11 mouse cellular contexts compared by ENCODE assay signal in the genomic region with DNA sequence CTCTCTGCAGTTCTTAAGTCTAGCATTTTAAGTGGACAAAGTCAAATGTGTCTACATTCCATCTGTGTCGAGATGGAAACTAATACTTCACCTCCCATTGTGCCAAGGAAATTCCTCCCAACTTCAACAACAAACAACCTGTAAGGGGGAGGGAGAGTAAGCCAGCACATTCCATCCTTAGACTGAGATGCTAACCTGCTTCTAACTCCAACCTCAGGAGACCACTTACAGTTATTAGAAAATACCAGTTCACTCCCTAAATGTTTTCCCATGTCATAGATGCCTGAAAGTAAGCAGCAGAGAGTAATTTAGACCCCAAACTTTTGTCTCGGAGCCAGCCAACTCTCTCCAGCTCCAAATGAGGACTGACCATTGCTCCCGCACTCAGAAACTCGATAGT. TPM values are rescaled to one million over a fixed set of nuclear protein-coding genes. Genes with fewer than 3 reads are reported as not detected.
DNase-seq lines count a peak whose midpoint lies in the region; ATAC-seq and TF ChIP-seq lines count a peak whose summit lies in the region.
"Had no signal": no experiment of that assay in that cellular context is flagged by ENCODE, and none has a peak within 500 bp of the region (broad histone marks: within the 10 kb centered on the region; RNA-seq: fewer than 3 reads in every experiment).

No protein-coding gene starts in this region.

- no peaks in the 10 kb centered on the region for H3K27me3 ChIP-seq in kidney, adult 2 months (replicated peaks; ENCODE audit: control insufficient read depth, insufficient read depth, low read length)
- H3K27me3 ChIP-seq in midbrain, embryonic 11.5 days (ENCODE audit: control insufficient read depth, insufficient read depth, low read length): no peaks in the 10 kb centered on the region
- no peaks in the 10 kb centered on the region for H3K27me3 ChIP-seq in midbrain, embryonic 14.5 days (ENCODE audit: control insufficient read depth, insufficient read depth, low read length)
- no peaks in the 10 kb centered on the region for H3K27me3 ChIP-seq in heart, postnatal 0 days (ENCODE audit: control insufficient read depth, insufficient read depth, low read length)
- no peaks in the 10 kb centered on the region for H3K27me3 ChIP-seq in stomach, embryonic 16.5 days (ENCODE audit: control insufficient read depth, insufficient read depth, low read length)

- no peaks in the 10 kb centered on the region for H3K9me3 ChIP-seq in midbrain, embryonic 11.5 days (ENCODE audit: control insufficient read depth, low read length)
- H3K9me3 ChIP-seq in midbrain, embryonic 14.5 days (ENCODE audit: control insufficient read depth, low read length): no peaks in the 10 kb centered on the region
- no peaks in the 10 kb centered on the region for H3K9me3 ChIP-seq in heart, postnatal 0 days (replicated peaks; ENCODE audit: control insufficient read depth, low read length)
- no peaks in the 10 kb centered on the region for H3K9me3 ChIP-seq in stomach, embryonic 16.5 days (replicated peaks; ENCODE audit: control insufficient read depth, low read length)

- H3K4me3 ChIP-seq in kidney, adult 2 months (ENCODE audit: insufficient read depth, low read depth, low read length): peak overlapping the region; percentile 57
- no peak overlapping the region for H3K4me3 ChIP-seq in midbrain, embryonic 11.5 days (ENCODE audit: low read depth, low read length)
- H3K4me3 ChIP-seq in midbrain, embryonic 14.5 days (replicated peaks; ENCODE audit: low read depth, low read length): no peak overlapping the region
- H3K4me3 ChIP-seq in heart, postnatal 0 days (ENCODE audit: low read depth, low read length): peak overlapping the region; percentile 50
- H3K4me3 ChIP-seq in stomach, embryonic 16.5 days (replicated peaks; ENCODE audit: low read length): peak overlapping the region; percentile 18

- no peak overlapping the region for H3K9ac ChIP-seq in midbrain, embryonic 11.5 days (ENCODE audit: low read length)
- H3K9ac ChIP-seq in midbrain, embryonic 14.5 days (replicated peaks; ENCODE audit: low read length): no peak overlapping the region
- peak overlapping the region; percentile 56 for H3K9ac ChIP-seq in heart, postnatal 0 days (replicated peaks; ENCODE audit: low read depth, low read length)
- H3K9ac ChIP-seq in stomach, embryonic 16.5 days (ENCODE audit: low read length): no peak overlapping the region
- H3K9ac ChIP-seq: liver, embryonic 14.5 days had no signal

- WGBS in kidney, adult 2 months: 28% methylated on average over 4 of the region's 4 CpGs
- WGBS in midbrain, embryonic 11.5 days: 69% methylated on average over 4 of the region's 4 CpGs
- 80% methylated on average over 4 of the region's 4 CpGs for WGBS in midbrain, embryonic 14.5 days
- 44% methylated on average over 4 of the region's 4 CpGs for WGBS in heart, postnatal 0 days
- WGBS in stomach, embryonic 16.5 days: 38% methylated on average over 4 of the region's 4 CpGs

- H3K27ac ChIP-seq in kidney, adult 2 months (ENCODE audit: insufficient read depth, low read depth, low read length): peak overlapping the region; percentile 98
- H3K27ac ChIP-seq in midbrain, embryonic 11.5 days (ENCODE audit: low read depth, low read length): no peak overlapping the region
- H3K27ac ChIP-seq in midbrain, embryonic 14.5 days (replicated peaks; ENCODE audit: low read depth, low read length): no peak overlapping the region
- H3K27ac ChIP-seq in heart, postnatal 0 days (ENCODE audit: low read depth): peak overlapping the region; percentile 88
- H3K27ac ChIP-seq in stomach, embryonic 16.5 days (ENCODE audit: low read length): peak overlapping the region; percentile 21; the same call in 1 of the 2 replicates
- H3K27ac ChIP-seq: liver, embryonic 14.5 days had no signal

- TF ChIP-seq CTCF in kidney, adult 2 months (conservative IDR thresholded peaks at IDR 0.05; ENCODE audit: insufficient read depth, insufficient read length, low read depth, low read length): no peak
- no peak for TF ChIP-seq CTCF in heart, postnatal 0 days (IDR thresholded peaks at IDR 0.05; ENCODE audit: low read depth)

- no peak overlapping the region for H3K4me2 ChIP-seq in midbrain, embryonic 11.5 days
- H3K4me2 ChIP-seq in midbrain, embryonic 14.5 days (ENCODE audit: low read length): no peak overlapping the region
- H3K4me2 ChIP-seq in heart, postnatal 0 days (ENCODE audit: low read depth, low read length): peak overlapping the region; percentile 52
- peak overlapping the region; percentile 6; the same call in 1 of the 2 replicates for H3K4me2 ChIP-seq in stomach, embryonic 16.5 days (ENCODE audit: low read depth, low read length)

- TF ChIP-seq POLR2A in kidney, adult 2 months (IDR thresholded peaks at IDR 0.05; ENCODE audit: low read depth, low read length): no peak

- DNase-seq in kidney, adult 2 months: peak; percentile 36
- no peak for DNase-seq in kidney, postnatal 36 days
- peak; percentile 82 for DNase-seq in midbrain, embryonic 11.5 days (ENCODE audit: low spot score, missing footprints)
- no peak for DNase-seq in midbrain, embryonic 14.5 days
- DNase-seq in heart, postnatal 0 days (ENCODE audit: low spot score): no peak
- DNase-seq in thymus, postnatal 36 days: no peak
- DNase-seq: layer of hippocampus, adult 9-11 months; thymus, postnatal 14 days had no signal

- no peak for TF ChIP-seq EP300 in heart, postnatal 0 days (IDR thresholded peaks at IDR 0.05; ENCODE audit: low read depth)

- H3K4me1 ChIP-seq in kidney, adult 2 months (ENCODE audit: control insufficient read depth, insufficient read depth, low read length): peaks cover 7% of the 10 kb centered on the region
- H3K4me1 ChIP-seq in midbrain, embryonic 11.5 days (ENCODE audit: control insufficient read depth, insufficient read depth, low read length): no peaks in the 10 kb centered on the region
- no peaks in the 10 kb centered on the region for H3K4me1 ChIP-seq in midbrain, embryonic 14.5 days (ENCODE audit: control insufficient read depth, insufficient read depth, low read length)
- peaks cover 13% of the 10 kb centered on the region; the same call in 1 of the 2 replicates for H3K4me1 ChIP-seq in heart, postnatal 0 days (ENCODE audit: control insufficient read depth, insufficient read depth)
- peaks cover 13% of the 10 kb centered on the region for H3K4me1 ChIP-seq in stomach, embryonic 16.5 days (ENCODE audit: control insufficient read depth, insufficient read depth, low read length)

- peaks cover 1% of the 10 kb centered on the region; the same call in 1 of the 2 replicates for H3K36me3 ChIP-seq in kidney, adult 2 months (ENCODE audit: control insufficient read depth, insufficient read depth, low read length)
- H3K36me3 ChIP-seq in midbrain, embryonic 11.5 days (ENCODE audit: control insufficient read depth, insufficient read depth, low read length): no peaks in the 10 kb centered on the region
- H3K36me3 ChIP-seq in midbrain, embryonic 14.5 days (ENCODE audit: control insufficient read depth, insufficient read depth, low read length): no peaks in the 10 kb centered on the region
- peaks cover 5% of the 10 kb centered on the region; the same call in 1 of the 2 replicates for H3K36me3 ChIP-seq in heart, postnatal 0 days (replicated peaks; ENCODE audit: control insufficient read depth, insufficient read depth, low read length)
- no peaks in the 10 kb centered on the region for H3K36me3 ChIP-seq in stomach, embryonic 16.5 days (ENCODE audit: control insufficient read depth, insufficient read depth, low read length)

- ATAC-seq in midbrain, embryonic 11.5 days (ENCODE audit: low FRiP score): no peak
- no peak for ATAC-seq in midbrain, embryonic 14.5 days (ENCODE audit: low FRiP score, low TSS enrichment)
- ATAC-seq in heart, postnatal 0 days (ENCODE audit: insufficient read depth, low read depth): no peak
- no peak for ATAC-seq in stomach, embryonic 16.5 days (ENCODE audit: insufficient read depth, low FRiP score)
- ATAC-seq in activated CD4-positive, CD25-positive, alpha-beta regulatory T cell, adult 4 months: no peak

RNA-seq across cellular contexts. Expression of a gene that starts 7.9 kb away (rescaled TPM):
- 119 and 157 TPM in 2 replicates for polyA plus RNA-seq in kidney, adult 2 months (2012; rRNA removed)
- 30.6 and 31.7 TPM in 2 replicates for polyA plus RNA-seq in midbrain, embryonic 11.5 days (2014; fragmentation: Nextera tagmentation; extraction: Ambion mirVana)
- 9.0 and 22.3 TPM in 2 replicates for polyA plus RNA-seq in midbrain, embryonic 14.5 days (2014; fragmentation: Nextera tagmentation; extraction: Ambion mirVana)
- 141 and 192 TPM in 2 replicates for total RNA-seq in heart, postnatal 0 days (2014; rRNA removed; ENCODE audit: low replicate concordance)
- 333 and 346 TPM in 2 replicates for polyA plus RNA-seq in heart, postnatal 0 days (2015; fragmentation: Nextera tagmentation; extraction: Ambion mirVana)
- 59.7 and 66.7 TPM in 2 replicates for polyA plus RNA-seq in stomach, embryonic 16.5 days (2015; fragmentation: Nextera tagmentation; extraction: Ambion mirVana)
- under 1 TPM in 1 of 2 experiments, not detected in 1; 0.58 TPM for polyA plus RNA-seq in activated CD4-positive, CD25-positive, alpha-beta regulatory T cell, adult 4 months (2017; shearing (Covaris generic))

Comparison
In these comparisons a context has a peak if more than half of its experiments do, and no peak if none do; other contexts are left out.
1. DNase-seq: peak in kidney, adult 2 months (single experiment) and midbrain, embryonic 11.5 days (single experiment); none in kidney, postnatal 36 days (0 of 2), midbrain, embryonic 14.5 days (single experiment), heart, postnatal 0 days (single experiment) and thymus, postnatal 36 days (0 of 2).
2. H3K27ac ChIP-seq: peak in kidney, adult 2 months (single experiment), heart, postnatal 0 days (single experiment) and stomach, embryonic 16.5 days (single experiment); none in midbrain, embryonic 11.5 days (single experiment) and midbrain, embryonic 14.5 days (single experiment).
3. H3K4me3 ChIP-seq: peak in kidney, adult 2 months (single experiment), heart, postnatal 0 days (single experiment) and stomach, embryonic 16.5 days (single experiment); none in midbrain, embryonic 11.5 days (single experiment) and midbrain, embryonic 14.5 days (single experiment).
4. H3K4me2 ChIP-seq: peak in heart, postnatal 0 days (single experiment) and stomach, embryonic 16.5 days (single experiment); none in midbrain, embryonic 11.5 days (single experiment) and midbrain, embryonic 14.5 days (single experiment).